Mouse (Mus musculus) limb, embryonic 15.5 days (tissue): ENCODE results near the gene Blvrb. TPM values are rescaled to one million over a fixed set of nuclear protein-coding genes. Genes with fewer than 3 reads are reported as not detected.

ENCODE experiments used
- ATAC-seq: fragments of 200-750 bp; cut with Nextera tagmentation; 2 replicates; pipeline ENCODE4 v1.8.0; 2017; ENCODE audit warnings: low read depth, moderate TSS enrichment; ENCODE audit not compliant: insufficient number of reproducible peaks, low FRiP score, low TSS enrichment
- H3K27ac ChIP-seq: fragments of 300-500 bp; sonication (generic); 2 replicates; pipeline ENCODE4 v1.5.1; 2015; ENCODE audit warnings: moderate library complexity, mild to moderate bottlenecking, inconsistent platforms
- H3K27me3 ChIP-seq: fragments of 300-500 bp; sonication (generic); 2 replicates; pipeline ENCODE4 v1.6.1; 2015; ENCODE audit warnings: inconsistent platforms
- H3K36me3 ChIP-seq: fragments of 300-500 bp; sonication (generic); 2 replicates; pipeline ENCODE4 v1.6.1; 2015; ENCODE audit warnings: inconsistent platforms
- H3K4me1 ChIP-seq: fragments of 300-500 bp; sonication (generic); 2 replicates; pipeline ENCODE4 v1.6.1; 2015; ENCODE audit warnings: inconsistent platforms
- H3K4me2 ChIP-seq: fragments of 300-500 bp; sonication (generic); 2 replicates; pipeline ENCODE4 v1.6.1; 2015; ENCODE audit warnings: mild to moderate bottlenecking, inconsistent platforms
- H3K4me3 ChIP-seq: fragments of 300-500 bp; sonication (generic); 2 replicates; pipeline ENCODE4 v1.5.1; 2015; ENCODE audit warnings: mild to moderate bottlenecking, inconsistent platforms
- H3K9ac ChIP-seq: fragments of 300-500 bp; sonication (generic); 2 replicates; pipeline ENCODE4 v1.6.1; 2015; ENCODE audit warnings: inconsistent platforms
- H3K9me3 ChIP-seq: fragments of 300-500 bp; sonication (generic); 2 replicates; pipeline ENCODE4 v1.6.1; 2016; ENCODE audit warnings: inconsistent platforms
- WGBS: fragments of 180-500 bp; shearing (Covaris S2); methylation state at CpG from one replicate; pipeline ENCODE4 v1.1.7; 2015; 5-methylcytosine and 5-hydroxymethylcytosine counted together
- polyA plus RNA-seq: library from polyadenylated mRNA; unstranded; fragments of >200 nt; fragmentation: Nextera tagmentation; extraction: Ambion mirVana; gene quantifications from 2 replicates; pipeline ENCODE4 v1.2.1, GENCODE M21; 2015

The Blvrb gene
- polyA plus RNA-seq, 1 experiment from 2014 or later, result 57.5 TPM

DNA sequence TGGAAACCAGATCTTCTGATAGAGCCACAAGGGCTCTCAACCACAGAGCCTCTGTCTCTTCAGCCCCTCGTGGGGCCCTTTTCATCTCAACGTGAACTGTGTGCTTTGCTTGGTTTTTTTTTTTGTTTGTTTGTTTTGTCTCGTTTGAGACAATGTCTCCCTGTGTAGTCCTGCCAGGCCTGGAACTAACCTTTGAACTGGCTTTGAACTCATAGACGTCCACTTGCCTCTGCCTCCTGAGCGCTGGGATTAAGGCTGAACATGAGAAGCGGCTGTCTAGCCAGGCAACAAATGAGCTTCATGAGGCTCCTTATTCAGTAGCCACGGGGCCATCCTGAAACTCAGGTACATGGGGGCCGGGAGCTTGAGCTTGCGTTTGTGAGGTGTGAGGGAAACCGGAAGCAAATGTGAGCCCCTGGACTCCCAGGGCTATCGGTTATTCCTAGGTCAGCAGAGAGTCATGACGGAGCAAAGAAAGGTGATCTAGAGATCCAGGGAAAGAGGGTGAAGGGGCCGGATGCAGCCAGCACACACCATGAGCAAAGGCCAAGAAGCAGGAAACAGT lies 4.5 kb downstream of the Blvrb start:
- no peak overlapping the region for H3K4me3 ChIP-seq
- H3K36me3 ChIP-seq, result no peaks in the 10 kb centered on the region
- H3K27ac ChIP-seq, result no peak overlapping the region
- no peak overlapping the region for H3K4me2 ChIP-seq
- peaks cover 15% of the 10 kb centered on the region for H3K4me1 ChIP-seq
- peaks cover 2% of the 10 kb centered on the region; the same call in 1 of the 2 replicates for H3K27me3 ChIP-seq
- 61% methylated on average over 13 of the region's 13 CpGs for WGBS
- ATAC-seq, result no peak
- no peaks in the 10 kb centered on the region for H3K9me3 ChIP-seq
- no peak overlapping the region for H3K9ac ChIP-seq

- H3K27ac ChIP-seq, result no peak overlapping the region
- WGBS, result 77% methylated on average over 10 of the region's 10 CpGs
- 0 out of 2 replicates have a peak, but pooled peaks cover under 1% of the 10 kb centered on the region for H3K4me1 ChIP-seq
- no peak overlapping the region for H3K4me2 ChIP-seq
- 0 out of 2 replicates have a peak, but pooled peaks cover 2% of the 10 kb centered on the region for H3K36me3 ChIP-seq
- H3K9ac ChIP-seq, result no peak overlapping the region
- no peak for ATAC-seq
- H3K9me3 ChIP-seq, result no peaks in the 10 kb centered on the region
- H3K4me3 ChIP-seq, result no peak overlapping the region
- H3K27me3 ChIP-seq, result no peaks in the 10 kb centered on the region
These were observed 6.8 kb downstream of the Blvrb start for GRCm38 (mm10) chr7:27454461-27455121.

- no peak for ATAC-seq
- Histone ChIP-seq H3K4me1 (no peaks in the 10 kb centered on the region), H3K4me2 (no peak overlapping the region), H3K9ac (no peak overlapping the region), H3K36me3 (0 out of 2 replicates have a peak, but pooled peaks cover 4% of the 10 kb centered on the region), H3K4me3 (no peak overlapping the region), H3K9me3 (no peaks in the 10 kb centered on the region), H3K27ac (no peak overlapping the region), H3K27me3 (no peaks in the 10 kb centered on the region)
- WGBS, result 89% methylated on average over 3 of the region's 3 CpGs
These were observed 7.5 kb downstream of the Blvrb start for GRCm38 (mm10) chr7:27455273-27455672.

GRCm38 (mm10) chr7:27458614-27459013 lies 10.8 kb downstream of the Blvrb start:
- H3K4me2 ChIP-seq, result no peak overlapping the region
- WGBS, result 91% methylated on average over 4 of the region's 4 CpGs
- ATAC-seq, result no peak

GRCm38 (mm10) chr7:27459640-27460039 lies 11.9 kb downstream of the Blvrb start:
- Histone ChIP-seq H3K27me3 (no peaks in the 10 kb centered on the region), H3K4me2 (no peak overlapping the region), H3K4me3 (no peak overlapping the region), H3K4me1 (no peaks in the 10 kb centered on the region), H3K9ac (no peak overlapping the region), H3K36me3 (0 out of 2 replicates have a peak, but pooled peaks cover 4% of the 10 kb centered on the region), H3K9me3 (no peaks in the 10 kb centered on the region), H3K27ac (no peak overlapping the region)
- 86% methylated on average over 5 of the region's 5 CpGs for WGBS
- no peak for ATAC-seq

More at GRCm38 (mm10) chr7:27458614-27459013, 10.8 kb downstream of the Blvrb start:
- no peaks in the 10 kb centered on the region for H3K9me3 ChIP-seq
- 0 out of 2 replicates have a peak, but pooled peaks cover 4% of the 10 kb centered on the region for H3K36me3 ChIP-seq
- H3K9ac ChIP-seq, result no peak overlapping the region
- H3K27ac ChIP-seq, result no peak overlapping the region
- no peaks in the 10 kb centered on the region for H3K4me1 ChIP-seq
- no peaks in the 10 kb centered on the region for H3K27me3 ChIP-seq
- no peak overlapping the region for H3K4me3 ChIP-seq

GRCm38 (mm10) chr7:27460477-27460876 lies 12.7 kb downstream of the Blvrb start:
- Histone ChIP-seq H3K27ac (no peak overlapping the region), H3K9me3 (no peaks in the 10 kb centered on the region)
- ATAC-seq, result no peak

GRCm38 (mm10) chr7:27467648-27468047 lies 19.9 kb downstream of the Blvrb start:
- Histone ChIP-seq H3K27ac (no peak overlapping the region), H3K4me1 (peaks cover 3% of the 10 kb centered on the region), H3K36me3 (no peaks in the 10 kb centered on the region), H3K9ac (no peak overlapping the region), H3K4me2 (no peak overlapping the region), H3K9me3 (no peaks in the 10 kb centered on the region), H3K4me3 (no peak overlapping the region), H3K27me3 (no peaks in the 10 kb centered on the region)
- 46% methylated on average over 4 of the region's 4 CpGs for WGBS
- ATAC-seq, result no peak

More at GRCm38 (mm10) chr7:27460477-27460876, 12.7 kb downstream of the Blvrb start:
- Histone ChIP-seq H3K4me3 (no peak overlapping the region), H3K27me3 (no peaks in the 10 kb centered on the region), H3K36me3 (0 out of 2 replicates have a peak, but pooled peaks cover 4% of the 10 kb centered on the region), H3K4me1 (no peaks in the 10 kb centered on the region), H3K4me2 (no peak overlapping the region), H3K9ac (no peak overlapping the region)
- WGBS, result 70% methylated on average over 6 of the region's 6 CpGs

GRCm38 (mm10) chr7:27471390-27472120 lies 23.8 kb downstream of the Blvrb start:
- Histone ChIP-seq H3K9me3 (no peaks in the 10 kb centered on the region), H3K9ac (no peak overlapping the region), H3K4me2 (no peak overlapping the region), H3K4me1 (peaks cover 12% of the 10 kb centered on the region), H3K36me3 (peaks cover 10% of the 10 kb centered on the region), H3K27ac (no peak overlapping the region), H3K4me3 (no peak overlapping the region), H3K27me3 (no peaks in the 10 kb centered on the region)
- WGBS, result 86% methylated on average over 11 of the region's 11 CpGs
- no peak for ATAC-seq

GRCm38 (mm10) chr7:27472596-27472995 lies 24.8 kb downstream of the Blvrb start:
- Histone ChIP-seq H3K4me3 (peak overlapping the region; percentile 65), H3K9ac (no peak overlapping the region), H3K4me1 (peaks cover 12% of the 10 kb centered on the region), H3K27ac (peak overlapping the region; percentile 97), H3K4me2 (peak overlapping the region; percentile 24), H3K27me3 (no peaks in the 10 kb centered on the region), H3K36me3 (peaks cover 16% of the 10 kb centered on the region), H3K9me3 (no peaks in the 10 kb centered on the region)
- 44% methylated on average over 7 of the region's 7 CpGs for WGBS
- ATAC-seq, result no peak

DNA sequence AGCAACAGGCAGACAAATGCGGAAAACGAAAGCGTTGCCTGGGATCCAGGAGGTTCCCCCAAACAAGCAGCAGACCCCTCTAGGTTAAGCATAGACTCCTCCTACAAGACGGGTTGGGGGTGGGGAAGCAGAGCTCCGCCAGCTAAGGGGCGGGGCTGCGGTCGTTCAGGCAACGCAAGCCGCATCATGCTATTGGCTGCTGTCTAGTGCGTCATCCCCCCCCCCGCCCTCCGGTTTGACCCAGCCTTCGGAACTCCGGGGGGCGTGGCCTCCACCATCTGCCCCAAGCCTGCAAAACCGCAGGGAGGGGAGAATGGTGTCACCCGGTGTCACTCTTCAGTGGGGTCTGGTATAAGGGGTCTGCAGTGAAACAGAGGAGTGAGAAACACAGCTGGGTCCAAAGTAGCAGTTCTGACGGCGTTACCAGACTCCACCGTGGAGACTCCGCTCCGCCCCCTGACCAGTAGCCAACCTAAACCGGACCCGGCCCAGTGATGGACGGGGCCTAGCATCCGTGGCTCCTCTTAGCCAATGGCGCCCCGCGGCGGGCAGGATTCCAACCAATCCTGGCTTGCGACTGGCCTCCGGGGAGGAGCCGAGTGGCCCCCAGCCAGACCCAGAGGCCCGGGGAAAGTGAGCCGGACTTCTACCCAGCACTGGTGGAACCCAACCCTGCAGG lies 25.5 kb downstream of the Blvrb start, which contains the start of gene Sertad3:
TSS of gene Sertad3 (plus strand) at position 613 of the 679 bp plus-strand sequence.
- H3K27ac ChIP-seq, result peak within 1 kb of the TSS; percentile 97
- H3K36me3 ChIP-seq, result peaks cover 22% of the 10 kb centered on the region
- peak within 1 kb of the TSS; percentile 59 for H3K4me2 ChIP-seq
- peak within 1 kb of the TSS; percentile 65 for H3K4me3 ChIP-seq
- H3K4me1 ChIP-seq, result peaks cover 12% of the 10 kb centered on the region
- H3K9me3 ChIP-seq, result no peaks in the 10 kb centered on the region
- WGBS, result under 1% methylated on average over 34 of the region's 36 CpGs
- peak; percentile 93 for ATAC-seq
- H3K9ac ChIP-seq, result peak within 1 kb of the TSS; percentile 72
- no peaks in the 10 kb centered on the region for H3K27me3 ChIP-seq

GRCm38 (mm10) chr7:27473835-27474489 lies 26.2 kb downstream of the Blvrb start:
- no peaks in the 10 kb centered on the region for H3K27me3 ChIP-seq
- peak overlapping the region; percentile 72 for H3K9ac ChIP-seq
- peak overlapping the region; percentile 97 for H3K27ac ChIP-seq
- WGBS, result under 1% methylated on average over 34 of the region's 34 CpGs
- H3K4me1 ChIP-seq, result peaks cover 12% of the 10 kb centered on the region
- no peaks in the 10 kb centered on the region for H3K9me3 ChIP-seq
- peak overlapping the region; percentile 59 for H3K4me2 ChIP-seq
- peak overlapping the region; percentile 65 for H3K4me3 ChIP-seq
- H3K36me3 ChIP-seq, result peaks cover 26% of the 10 kb centered on the region
- ATAC-seq, result no peak
